Mouse (Mus musculus) testis, adult 2 months (tissue): ENCODE results near the gene Pcyt2. TPM values are rescaled to one million over a fixed set of nuclear protein-coding genes. Genes with fewer than 3 reads are reported as not detected.

Experiments used
- H3K27ac ChIP-seq: fragments of 200-500 bp; 2 replicates; pipeline ENCODE4 v1.5.1; 2012; ENCODE audit warnings: low read depth, low read length; ENCODE audit not compliant: control insufficient read depth, insufficient read depth
- H3K27me3 ChIP-seq: fragments of 200-500 bp; 2 replicates; pipeline ENCODE4 v1.6.1; 2012; ENCODE audit warnings: mild to moderate bottlenecking, low read length, moderate library complexity; ENCODE audit not compliant: control insufficient read depth, insufficient read depth
- H3K36me3 ChIP-seq: fragments of 200-500 bp; 2 replicates; pipeline ENCODE4 v1.6.1; 2012; ENCODE audit warnings: mild to moderate bottlenecking, low read length; ENCODE audit not compliant: control insufficient read depth, insufficient read depth
- H3K4me1 ChIP-seq: fragments of 200-500 bp; 2 replicates; pipeline ENCODE4 v1.6.1; 2012; ENCODE audit warnings: low read length; ENCODE audit not compliant: control insufficient read depth, insufficient read depth
- H3K4me3 ChIP-seq: fragments of 200-500 bp; 2 replicates; pipeline ENCODE4 v1.5.1; 2012; ENCODE audit warnings: low read depth, mild to moderate bottlenecking, low read length, moderate library complexity, mixed read lengths; ENCODE audit not compliant: control insufficient read depth
- CTCF ChIP-seq: fragments of 200-500 bp; IDR thresholded peaks from 2 replicates; pipeline ENCODE4 v1.5.1; 2012; ENCODE audit warnings: low read depth, mild to moderate bottlenecking, inconsistent platforms, low read length, moderate library complexity; ENCODE audit not compliant: control insufficient read depth, insufficient read depth, insufficient replicate concordance
- POLR2A ChIP-seq: fragments of 200-500 bp; IDR thresholded peaks from 2 replicates; pipeline ENCODE4 v1.6.1; 2012; ENCODE audit warnings: low read depth, mild to moderate bottlenecking, inconsistent platforms, low read length, moderate library complexity; ENCODE audit not compliant: control insufficient read depth
- polyA plus RNA-seq: library from polyadenylated mRNA; depleted of rRNA; stranded (reverse); fragments of >200 nt; gene quantifications from 2 replicates; pipeline ENCODE4 v1.2.3, GENCODE M21; 2012

Gene Pcyt2
- polyA plus RNA-seq, 1 experiment = 106 TPM

DNA sequence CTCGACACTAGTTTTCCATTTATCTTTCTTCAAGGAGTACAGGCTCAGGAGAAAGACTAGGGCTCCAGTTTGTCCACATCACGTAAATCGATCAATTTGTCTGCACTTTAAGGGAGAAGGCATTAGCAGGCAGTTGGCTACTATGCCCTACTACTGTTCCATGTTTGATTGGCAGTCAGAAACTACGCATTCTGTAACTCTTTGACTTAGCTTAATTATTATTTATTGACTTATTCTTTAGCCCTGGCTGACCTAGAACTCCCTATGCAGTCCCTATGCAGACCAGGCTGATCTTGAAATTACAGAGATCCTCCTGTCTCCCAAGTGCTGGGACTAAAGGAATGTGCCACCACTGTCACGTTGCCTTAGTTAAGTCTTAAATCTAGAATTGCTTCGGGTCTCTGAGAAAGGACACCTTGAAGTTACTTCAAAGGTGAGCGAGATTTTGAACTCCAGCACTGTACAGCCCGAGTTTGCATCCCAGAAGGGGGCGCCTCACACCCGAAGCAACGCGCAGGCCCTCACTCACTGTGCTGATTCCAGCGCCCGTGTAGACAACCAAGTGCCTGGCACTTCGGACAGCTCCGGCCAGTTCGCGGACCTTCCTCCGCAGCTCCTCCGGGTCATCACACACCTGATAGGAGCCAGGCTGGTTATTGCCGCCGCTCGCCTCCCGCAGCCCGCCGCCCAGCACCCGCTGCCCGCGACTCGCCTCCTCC is 6.4 kb upstream of the Pcyt2 start:
- TF ChIP-seq CTCF = peak; percentile 30; the same call in 1 of the 2 replicates
- no peak for TF ChIP-seq POLR2A
- no peaks in the 10 kb centered on the region for H3K36me3 ChIP-seq
- peak overlapping the region; percentile 21; the same call in 1 of the 2 replicates for H3K27ac ChIP-seq
- H3K27me3 ChIP-seq = no peaks in the 10 kb centered on the region
- H3K4me3 ChIP-seq = peak overlapping the region; percentile 82
- peaks cover 8% of the 10 kb centered on the region for H3K4me1 ChIP-seq

DNA sequence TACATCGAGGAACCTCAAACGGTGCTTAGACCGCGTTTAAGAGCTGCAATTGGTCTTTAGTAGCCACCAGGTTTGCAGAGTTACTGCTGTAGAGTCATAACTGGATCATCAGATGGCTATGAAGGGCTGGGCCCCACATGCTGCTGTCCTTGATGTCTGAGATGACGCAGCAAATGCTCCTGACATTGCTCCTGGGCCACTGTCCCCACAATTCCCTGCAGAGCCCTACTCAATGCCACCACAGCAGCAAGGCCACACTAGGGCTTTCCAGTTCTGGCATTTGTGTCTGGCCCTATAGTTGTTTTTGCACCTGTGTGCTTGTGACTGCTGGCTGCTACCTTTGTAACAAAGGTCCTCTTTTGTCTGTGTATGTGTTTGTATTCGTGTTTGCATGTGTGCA is 5.1 kb upstream of the Pcyt2 start:
- Histone ChIP-seq H3K4me1 (peaks cover 17% of the 10 kb centered on the region), H3K4me3 (no peak overlapping the region), H3K27me3 (no peaks in the 10 kb centered on the region), H3K27ac (no peak overlapping the region), H3K36me3 (no peaks in the 10 kb centered on the region)
- TF ChIP-seq POLR2A = no peak
- no peak for TF ChIP-seq CTCF

DNA sequence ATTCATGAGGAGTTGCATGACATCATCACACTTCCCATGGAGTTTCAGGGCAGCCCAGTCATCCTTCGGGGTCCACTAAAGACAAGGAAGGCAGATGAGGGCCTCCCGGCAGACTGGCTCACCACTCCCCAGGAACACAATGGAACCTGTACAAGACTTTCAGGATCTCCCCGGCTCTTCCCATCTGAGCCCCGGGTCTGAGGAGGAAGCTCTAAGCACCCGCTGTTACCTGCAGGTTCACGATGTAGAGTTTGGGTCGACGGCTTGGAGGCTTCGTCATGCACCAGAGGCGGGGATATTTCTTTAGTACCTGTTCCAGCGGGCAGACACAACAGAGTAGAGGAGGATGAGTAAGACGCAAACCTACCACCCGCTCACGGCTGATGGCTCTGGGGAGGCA is 2.5 kb upstream of the Pcyt2 start:
- no peak overlapping the region for H3K4me3 ChIP-seq
- 0 out of 2 replicates have a peak, but pooled peaks have one; percentile 6 for TF ChIP-seq POLR2A
- no peak for TF ChIP-seq CTCF
- no peak overlapping the region for H3K27ac ChIP-seq
- H3K36me3 ChIP-seq = no peaks in the 10 kb centered on the region
- H3K27me3 ChIP-seq = no peaks in the 10 kb centered on the region
- peaks cover 17% of the 10 kb centered on the region for H3K4me1 ChIP-seq

DNA sequence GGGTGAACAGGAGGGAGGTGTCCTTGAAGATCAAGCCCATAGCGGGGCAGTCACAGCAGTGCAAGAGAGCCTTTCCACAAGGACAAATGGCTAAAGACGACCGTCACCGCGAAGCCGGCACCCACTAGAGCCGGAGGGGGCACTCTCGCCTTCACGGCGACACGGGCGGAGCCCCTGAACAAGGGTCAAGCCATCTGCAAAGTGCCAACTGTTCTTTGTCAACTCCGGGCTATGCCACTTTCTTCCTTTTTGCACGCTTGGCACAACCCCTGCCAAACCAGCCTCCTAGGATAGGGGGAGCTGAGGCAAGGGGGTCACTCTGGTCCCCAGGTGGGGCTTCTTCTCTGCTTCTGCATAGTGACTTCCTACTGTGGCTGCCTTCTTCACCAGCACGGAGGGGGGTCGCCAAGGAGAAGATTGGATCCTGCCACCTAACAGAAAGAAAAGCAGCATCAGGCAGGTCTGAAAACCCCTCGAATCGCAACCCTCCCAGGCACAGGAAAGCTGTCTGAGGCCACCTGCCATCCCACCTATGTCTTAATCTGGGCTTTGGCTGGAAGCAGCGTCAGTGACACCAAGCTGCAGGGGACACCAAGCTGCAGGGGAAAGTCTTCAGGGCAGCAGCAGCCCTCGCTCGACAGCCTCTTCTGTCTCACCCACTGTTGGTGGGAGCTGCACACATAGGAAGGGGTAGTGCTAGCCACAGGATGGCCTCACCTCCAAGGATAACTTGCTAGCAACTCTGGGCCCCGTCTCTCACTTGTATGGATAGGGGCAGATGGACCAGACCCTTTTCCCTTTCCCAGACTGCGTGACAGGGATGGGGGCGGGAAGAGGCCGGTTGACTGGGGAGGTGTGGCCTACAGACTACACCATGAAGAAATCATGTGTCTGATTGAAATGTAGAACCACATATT is 1.1 kb upstream of the Pcyt2 start:
- peaks cover 15% of the 10 kb centered on the region for H3K4me1 ChIP-seq
- no peaks in the 10 kb centered on the region for H3K36me3 ChIP-seq
- no peaks in the 10 kb centered on the region for H3K27me3 ChIP-seq
- no peak for TF ChIP-seq POLR2A
- no peak overlapping the region for H3K27ac ChIP-seq
- no peak overlapping the region for H3K4me3 ChIP-seq

DNA sequence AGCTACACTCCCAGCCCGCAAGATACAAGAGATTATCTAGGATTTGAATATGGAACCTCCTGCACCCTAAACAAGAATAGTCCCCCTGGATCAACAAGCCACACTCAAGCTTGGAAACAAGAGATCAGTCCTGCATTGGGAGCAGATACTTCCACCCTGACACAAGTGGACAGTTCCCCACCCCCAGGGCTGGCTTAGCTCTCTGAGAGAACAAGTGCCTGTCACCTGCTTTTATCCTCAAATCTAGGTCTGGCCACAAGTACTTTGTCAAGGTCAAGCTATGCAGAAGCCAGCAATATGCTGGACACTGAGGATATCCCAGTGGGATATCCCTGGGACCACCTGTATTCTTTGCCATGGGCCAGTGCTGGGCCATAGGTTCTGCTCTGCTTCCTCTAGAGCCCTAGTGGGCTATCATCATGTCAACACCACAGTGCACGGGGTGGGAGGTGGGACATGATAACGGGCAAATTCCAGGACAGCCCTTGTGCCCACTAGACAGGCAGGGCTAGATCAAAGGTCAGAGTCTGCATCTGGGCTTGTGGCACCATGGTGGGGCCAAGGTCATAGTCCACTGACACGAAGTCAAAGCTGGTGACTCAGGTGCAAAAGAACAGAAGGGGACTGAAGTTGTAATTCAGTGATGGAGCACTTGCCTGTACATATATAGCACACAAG is 980 bp downstream of the Pcyt2 start:
- H3K36me3 ChIP-seq = no peaks in the 10 kb centered on the region; the same call in 1 of the 2 replicates
- peak overlapping the region; percentile 87 for H3K27ac ChIP-seq
- no peak for TF ChIP-seq CTCF
- no peak for TF ChIP-seq POLR2A
- H3K4me1 ChIP-seq = peaks cover 15% of the 10 kb centered on the region
- peak overlapping the region; percentile 89 for H3K4me3 ChIP-seq
- no peaks in the 10 kb centered on the region for H3K27me3 ChIP-seq

DNA sequence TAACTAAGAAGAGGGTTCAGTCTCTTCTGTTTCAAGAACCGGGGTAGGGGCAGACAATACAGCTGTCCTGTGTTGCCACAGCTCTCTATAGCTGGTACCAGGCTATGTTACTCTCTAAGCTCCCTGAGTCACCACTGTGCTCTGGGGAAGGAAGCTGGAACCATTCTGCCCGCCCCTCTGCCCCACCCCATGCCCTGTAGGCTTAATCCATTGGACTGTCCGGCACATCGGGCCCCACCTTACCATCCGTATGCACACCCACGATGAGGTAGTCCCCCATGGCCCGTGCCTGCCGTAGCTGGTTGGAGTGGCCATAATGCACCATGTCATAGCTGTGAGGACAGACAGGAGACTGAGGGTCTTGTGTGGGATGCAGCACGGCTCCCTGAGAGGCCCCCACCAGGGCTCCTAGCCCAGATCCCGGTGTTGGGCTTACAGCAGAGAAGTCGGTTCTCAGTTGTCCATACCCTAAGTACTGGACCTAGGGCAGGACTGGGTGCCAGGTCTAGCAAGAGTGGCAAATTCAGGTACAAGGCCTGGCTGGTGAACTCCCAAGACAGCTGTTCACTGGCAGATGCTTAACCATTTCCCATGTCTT is 2.0 kb downstream of the Pcyt2 start:
- TF ChIP-seq POLR2A = no peak
- no peak for TF ChIP-seq CTCF
- Histone ChIP-seq H3K27me3 (no peaks in the 10 kb centered on the region), H3K27ac (no peak overlapping the region), H3K36me3 (no peaks in the 10 kb centered on the region; the same call in 1 of the 2 replicates), H3K4me3 (no peak overlapping the region), H3K4me1 (peaks cover 15% of the 10 kb centered on the region)
